Mouse (Mus musculus): ENCODE measurements around the gene Lyz1.

DNA sequence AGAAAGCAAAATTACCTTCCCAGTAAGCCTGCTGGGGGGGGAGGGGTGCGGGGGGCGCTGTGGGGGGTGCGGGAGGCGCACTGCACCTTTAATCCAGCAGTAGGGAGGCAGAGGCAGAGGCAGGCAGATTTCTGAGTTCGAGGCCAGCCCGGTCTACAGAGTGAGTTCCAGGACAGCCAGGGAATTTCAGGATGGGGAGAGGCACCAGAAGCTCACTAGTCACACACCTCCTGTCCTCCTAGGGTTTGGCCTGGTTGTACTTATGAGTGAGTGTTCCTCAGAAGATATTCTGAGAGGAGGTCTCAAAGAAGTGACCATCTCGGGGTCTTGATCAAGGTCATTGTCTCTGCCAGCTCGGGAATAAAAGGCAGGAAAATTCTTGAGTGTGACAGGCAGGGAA lies 19.5 kb upstream of the Lyz1 start:
- TF ChIP-seq CTCF (IDR thresholded peaks at IDR 0.05; ENCODE audit: low read depth, low read length) = no peak
- TF ChIP-seq POLR2A (IDR thresholded peaks at IDR 0.05; ENCODE audit: borderline replicate concordance, low read depth, low read length) = no peak

All from bone marrow macrophage, adult 2 months (primary cell).